Mouse (Mus musculus): Measurements from ENCODE around the gene Rnf225. TPM values are rescaled to one million over a fixed set of nuclear protein-coding genes. Genes with fewer than 3 reads are reported as not detected.
"Not testable (repeated sequence)": the region's sequence is repeated elsewhere in the genome, so short reads cannot be mapped to it uniquely, and the experiment has no call there.

Rnf225 gene
- total and polyA plus RNA-seq, 2 experiments from 2014 or later, result 0.19 TPM; not detected in 1

GRCm38 (mm10) chr7:12934808-12935207 lies 7.6 kb downstream of the Rnf225 start:
- DNase-seq (ENCODE audit: low spot score), result no peak
- H3K27ac ChIP-seq (ENCODE audit: low read depth), result no peak overlapping the region
- TF ChIP-seq CTCF (IDR thresholded peaks at IDR 0.05; ENCODE audit: low read depth) (no peak), EP300 (IDR thresholded peaks at IDR 0.05; ENCODE audit: low read depth) (no peak)
- 59% methylated on average over 3 of the region's 3 CpGs for WGBS
- H3K4me1 ChIP-seq (ENCODE audit: control insufficient read depth, insufficient read depth), result no peaks in the 10 kb centered on the region
- no peak overlapping the region for H3K4me3 ChIP-seq (ENCODE audit: low read depth, low read length)
- no peaks in the 10 kb centered on the region for H3K36me3 ChIP-seq (replicated peaks; ENCODE audit: control insufficient read depth, insufficient read depth, low read length)
- no peak overlapping the region for H3K4me2 ChIP-seq (ENCODE audit: low read depth, low read length)
- H3K9me3 ChIP-seq (replicated peaks; ENCODE audit: control insufficient read depth, low read length), result no peaks in the 10 kb centered on the region
- no peaks in the 10 kb centered on the region for H3K27me3 ChIP-seq (ENCODE audit: control insufficient read depth, insufficient read depth, low read length)
- no peak for ATAC-seq (ENCODE audit: insufficient read depth, low read depth)
- H3K9ac ChIP-seq (replicated peaks; ENCODE audit: low read depth, low read length), result no peak overlapping the region

GRCm38 (mm10) chr7:12937254-12937803 lies 10.1 kb downstream of the Rnf225 start:
- H3K27me3 ChIP-seq (ENCODE audit: control insufficient read depth, insufficient read depth, low read length), result not testable (repeated sequence)
- 78% methylated on average over 4 of the region's 4 CpGs for WGBS

GRCm38 (mm10) chr7:12940599-12940998 lies 13.4 kb downstream of the Rnf225 start:
- H3K4me3 ChIP-seq (ENCODE audit: low read depth, low read length), result no peak overlapping the region
- no peaks in the 10 kb centered on the region for H3K9me3 ChIP-seq (replicated peaks; ENCODE audit: control insufficient read depth, low read length)
- H3K4me2 ChIP-seq (ENCODE audit: low read depth, low read length), result no peak overlapping the region
- H3K9ac ChIP-seq (replicated peaks; ENCODE audit: low read depth, low read length), result no peak overlapping the region
- H3K4me1 ChIP-seq (ENCODE audit: control insufficient read depth, insufficient read depth), result no peaks in the 10 kb centered on the region
- no peak for ATAC-seq (ENCODE audit: insufficient read depth, low read depth)
- H3K36me3 ChIP-seq (replicated peaks; ENCODE audit: control insufficient read depth, insufficient read depth, low read length), result no peaks in the 10 kb centered on the region
- no peak for TF ChIP-seq EP300 (IDR thresholded peaks at IDR 0.05; ENCODE audit: low read depth)
- no peak for TF ChIP-seq CTCF (IDR thresholded peaks at IDR 0.05; ENCODE audit: low read depth)
- no peak overlapping the region for H3K27ac ChIP-seq (ENCODE audit: low read depth)
- DNase-seq (ENCODE audit: low spot score), result no peak
- WGBS, result 72% methylated on average over 4 of the region's 4 CpGs
- H3K27me3 ChIP-seq (ENCODE audit: control insufficient read depth, insufficient read depth, low read length), result no peaks in the 10 kb centered on the region

More at GRCm38 (mm10) chr7:12937254-12937803, 10.1 kb downstream of the Rnf225 start:
- H3K4me3 ChIP-seq (ENCODE audit: low read depth, low read length); H3K4me1 ChIP-seq (ENCODE audit: control insufficient read depth, insufficient read depth); DNase-seq (ENCODE audit: low spot score); H3K4me2 ChIP-seq (ENCODE audit: low read depth, low read length); H3K27ac ChIP-seq (ENCODE audit: low read depth); H3K9me3 ChIP-seq (replicated peaks; ENCODE audit: control insufficient read depth, low read length); ATAC-seq (ENCODE audit: insufficient read depth, low read depth); H3K9ac ChIP-seq (replicated peaks; ENCODE audit: low read depth, low read length); H3K36me3 ChIP-seq (replicated peaks; ENCODE audit: control insufficient read depth, insufficient read depth, low read length): not testable (repeated sequence)

GRCm38 (mm10) chr7:12943488-12943887 lies 16.3 kb downstream of the Rnf225 start:
- Histone ChIP-seq H3K4me2 (ENCODE audit: low read depth, low read length) (no peak overlapping the region), H3K4me3 (ENCODE audit: low read depth, low read length) (no peak overlapping the region), H3K36me3 (replicated peaks; ENCODE audit: control insufficient read depth, insufficient read depth, low read length) (no peaks in the 10 kb centered on the region), H3K27me3 (ENCODE audit: control insufficient read depth, insufficient read depth, low read length) (no peaks in the 10 kb centered on the region), H3K4me1 (ENCODE audit: control insufficient read depth, insufficient read depth) (no peaks in the 10 kb centered on the region), H3K9ac (replicated peaks; ENCODE audit: low read depth, low read length) (no peak overlapping the region), H3K9me3 (replicated peaks; ENCODE audit: control insufficient read depth, low read length) (no peaks in the 10 kb centered on the region), H3K27ac (ENCODE audit: low read depth) (no peak overlapping the region)
- TF ChIP-seq CTCF (IDR thresholded peaks at IDR 0.05; ENCODE audit: low read depth), result peak; percentile 36
- no peak for TF ChIP-seq EP300 (IDR thresholded peaks at IDR 0.05; ENCODE audit: low read depth)
- ATAC-seq (ENCODE audit: insufficient read depth, low read depth) (no peak), DNase-seq (ENCODE audit: low spot score) (no peak)

- peak; percentile 94 for ATAC-seq (ENCODE audit: insufficient read depth, low read depth)
- WGBS, result 9% methylated on average over 35 of the region's 35 CpGs
Measured at GRCm38 (mm10) chr7:12949032-12949871, 22.0 kb downstream of the Rnf225 start.

More at GRCm38 (mm10) chr7:12949032-12949871, 22.0 kb downstream of the Rnf225 start:
- Histone ChIP-seq H3K4me2 (ENCODE audit: low read depth, low read length) (peak overlapping the region; percentile 75), H3K36me3 (replicated peaks; ENCODE audit: control insufficient read depth, insufficient read depth, low read length) (no peaks in the 10 kb centered on the region), H3K9me3 (replicated peaks; ENCODE audit: control insufficient read depth, low read length) (no peaks in the 10 kb centered on the region), H3K9ac (replicated peaks; ENCODE audit: low read depth, low read length) (peak overlapping the region; percentile 55), H3K4me1 (ENCODE audit: control insufficient read depth, insufficient read depth) (peaks cover 7% of the 10 kb centered on the region), H3K4me3 (ENCODE audit: low read depth, low read length) (peak overlapping the region; percentile 49), H3K27me3 (ENCODE audit: control insufficient read depth, insufficient read depth, low read length) (no peaks in the 10 kb centered on the region), H3K27ac (ENCODE audit: low read depth) (peak overlapping the region; percentile 68)
- peak; percentile 96 for DNase-seq (ENCODE audit: low spot score)
- TF ChIP-seq EP300 (IDR thresholded peaks at IDR 0.05; ENCODE audit: low read depth), result no peak
